In the genomic region with DNA sequence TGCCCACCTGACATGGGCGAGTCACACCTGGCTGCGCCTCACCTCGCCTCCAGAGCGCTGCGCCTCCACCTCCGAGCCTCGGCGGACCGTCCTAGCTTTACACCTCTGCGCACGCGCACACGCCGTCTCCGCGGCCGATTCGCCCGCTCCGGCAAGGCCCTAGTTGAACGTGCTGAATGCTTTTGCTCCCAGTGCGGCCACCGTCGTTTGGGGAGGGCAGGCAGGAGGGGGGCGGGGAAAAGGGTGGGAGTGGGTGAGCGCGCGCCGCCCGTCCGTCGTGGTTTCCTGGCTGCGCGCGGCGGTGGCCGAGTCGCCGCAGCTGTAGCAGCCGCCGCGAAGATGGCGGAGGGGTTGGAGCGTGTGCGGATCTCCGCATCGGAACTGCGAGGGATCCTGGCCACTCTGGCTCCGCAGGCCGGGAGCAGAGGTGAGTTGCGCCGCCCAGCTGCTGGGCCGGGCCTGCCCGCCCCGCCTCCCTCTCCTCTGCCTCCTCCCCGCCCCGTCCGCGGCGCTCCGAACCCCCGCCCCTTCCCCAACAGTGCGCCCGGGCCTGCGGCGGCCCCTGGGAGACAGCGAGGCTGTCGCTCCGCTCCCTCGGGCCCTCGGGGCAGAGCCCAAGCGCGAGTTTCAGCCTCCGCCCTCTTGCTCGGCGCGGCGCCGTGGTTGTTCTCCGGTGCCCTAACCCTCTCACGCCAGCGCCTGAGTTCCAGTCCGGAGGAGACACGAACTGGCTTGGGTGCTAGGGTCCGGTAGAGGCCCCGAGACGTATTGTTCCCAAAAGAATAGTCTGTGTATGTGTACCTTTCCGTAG, we compare ENCODE assay signal across 8 mouse cellular contexts. TPM values are rescaled to one million over a fixed set of nuclear protein-coding genes. Genes with fewer than 3 reads are reported as not detected.
DNase-seq lines count a peak whose midpoint lies in the region; ATAC-seq and TF ChIP-seq lines count a peak whose summit lies in the region.

A gene (plus strand): TSS at position 247 of the 811 bp plus-strand sequence.
A gene (minus strand): TSS at position 372 of the 811 bp plus-strand sequence.

- H3K9me3 ChIP-seq in hindbrain, postnatal 0 days (ENCODE audit: low read length) = no peaks in the 10 kb centered on the region

- DNase-seq in ZHBTc4 (ENCODE audit: low read depth, low spot score) = peak; percentile 99
- peak; percentile 97 for DNase-seq in gastrocnemius, adult 2 months
- DNase-seq in hindbrain, postnatal 0 days (ENCODE audit: low spot score) = peak; percentile 98
- peak; percentile 92 to 94 for DNase-seq in left cerebral cortex, adult 2 months (ENCODE audit: extremely low spot score in 1 of 2, low spot score in 2 of 2)
- peak; percentile 91 to 95 for DNase-seq in right cerebral cortex, adult 2 months (ENCODE audit: low spot score in 2 of 2)
- peak; percentile 94 for DNase-seq in urinary bladder, postnatal 14 days (ENCODE audit: low spot score)

- H3K4me3 ChIP-seq in gastrocnemius, adult 2 months = peak within 1 kb of the TSS; percentile 94
- peak within 1 kb of the TSS; percentile 96 for H3K4me3 ChIP-seq in hindbrain, postnatal 0 days (ENCODE audit: low read length)
- H3K4me3 ChIP-seq in left cerebral cortex, adult 2 months = peak within 1 kb of the TSS; percentile 94

- 0 out of 2 replicates have a peak, but pooled peaks have one; percentile 9 for TF ChIP-seq CTCF in gastrocnemius, adult 2 months (IDR thresholded peaks at IDR 0.05)
- TF ChIP-seq CTCF in hindbrain, postnatal 0 days (IDR thresholded peaks at IDR 0.05; ENCODE audit: low read depth) = no peak
- no peak for TF ChIP-seq CTCF in left cerebral cortex, adult 2 months (IDR thresholded peaks at IDR 0.05)

- H3K9ac ChIP-seq in hindbrain, postnatal 0 days (replicated peaks; ENCODE audit: low read length) = peak within 1 kb of the TSS; percentile 93

- H3K36me3 ChIP-seq in hindbrain, postnatal 0 days (ENCODE audit: insufficient read depth, low read length) = no peaks in the 10 kb centered on the region

- WGBS in hindbrain, postnatal 0 days = under 1% methylated on average over 62 of the region's 88 CpGs

- ATAC-seq in common myeloid progenitor, adult 5-6 weeks (replicated peaks; ENCODE audit: low read depth, poor library complexity, severe bottlenecking) = peak; percentile 88
- ATAC-seq in hindbrain, postnatal 0 days = peak; percentile 96
- peak; percentile 94 for ATAC-seq in megakaryocyte, adult 5-6 weeks (ENCODE audit: poor library complexity, severe bottlenecking)

- intact Hi-C loops in gastrocnemius, adult 2 months (cut with DNase I) = no loop called here
- intact Hi-C loops in left cerebral cortex, adult 2 months (cut with DNase I) = no loop called here

- peaks cover 11% of the 10 kb centered on the region for H3K4me1 ChIP-seq in hindbrain, postnatal 0 days (ENCODE audit: insufficient read depth, low read length)

- H3K4me2 ChIP-seq in hindbrain, postnatal 0 days (ENCODE audit: low read depth, low read length) = peak within 1 kb of the TSS; percentile 77

- H3K27me3 ChIP-seq in hindbrain, postnatal 0 days (ENCODE audit: insufficient read depth, low read length) = no peaks in the 10 kb centered on the region

- H3K27ac ChIP-seq in gastrocnemius, adult 2 months = peak within 1 kb of the TSS; percentile 99
- H3K27ac ChIP-seq in hindbrain, postnatal 0 days = peak within 1 kb of the TSS; percentile 96
- H3K27ac ChIP-seq in left cerebral cortex, adult 2 months = peak within 1 kb of the TSS; percentile 97

RNA-seq across cellular contexts. Expression of the first gene that starts in this region (rescaled TPM):
- total RNA-seq in common myeloid progenitor, adult 5-6 weeks (2017) = 46.7 and 63.4 TPM in 2 replicates
- 10 to 100 TPM; 11.9 to 12.4 TPM for total RNA-seq in gastrocnemius, adult 2 months (2021)
- total RNA-seq in hindbrain, postnatal 0 days (2014; rRNA removed) = 24.9 and 27.8 TPM in 2 replicates
- 9.8 and 10.0 TPM in 2 replicates for polyA plus RNA-seq in hindbrain, postnatal 0 days (2015; fragmentation: Nextera tagmentation; extraction: Ambion mirVana)
- total RNA-seq in left cerebral cortex, adult 2 months (2021) = 10 to 100 TPM; 30.9 to 32.6 TPM
- total RNA-seq in megakaryocyte, adult 5-6 weeks (2015) = 13.4 and 15.9 TPM in 2 replicates
- total RNA-seq in megakaryocyte, adult 5-6 weeks (2017) = 18.3 and 20.5 TPM in 2 replicates

RNA-seq across cellular contexts. Expression of the second gene that starts in this region (rescaled TPM):
- 10.3 and 10.4 TPM in 2 replicates for total RNA-seq in common myeloid progenitor, adult 5-6 weeks (2017)
- total RNA-seq in gastrocnemius, adult 2 months (2021) = 10 to 100 TPM; 18.9 to 26.7 TPM
- total RNA-seq in hindbrain, postnatal 0 days (2014; rRNA removed) = 31.0 and 41.8 TPM in 2 replicates
- 32.9 and 36.4 TPM in 2 replicates for polyA plus RNA-seq in hindbrain, postnatal 0 days (2015; fragmentation: Nextera tagmentation; extraction: Ambion mirVana)
- 10 to 100 TPM; 81.8 to 85.3 TPM for total RNA-seq in left cerebral cortex, adult 2 months (2021)
- total RNA-seq in megakaryocyte, adult 5-6 weeks (2015) = 6.1 and 7.7 TPM in 2 replicates
- 3.3 and 8.5 TPM in 2 replicates for total RNA-seq in megakaryocyte, adult 5-6 weeks (2017)

Comparison
In these comparisons a context has a peak if more than half of its experiments do, and no peak if none do; other contexts are left out.
1. Peak in every context shown above with its lines: DNase-seq, ATAC-seq, H3K4me3 ChIP-seq and H3K27ac ChIP-seq.